Mouse (Mus musculus) neural tube, embryonic 14.5 days (tissue): ENCODE results near the gene Gm13285. TPM values are rescaled to one million over a fixed set of nuclear protein-coding genes. Genes with fewer than 3 reads are reported as not detected.
"Not testable (repeated sequence)": the region's sequence is repeated elsewhere in the genome, so short reads cannot be mapped to it uniquely, and the experiment has no call there.

Experiments
- ATAC-seq: fragments of 200-750 bp; cut with Nextera tagmentation; 2 replicates; pipeline ENCODE4 v1.8.0; 2017; ENCODE audit warnings: low read depth, mild to moderate bottlenecking, moderate TSS enrichment, moderate library complexity
- H3K27ac ChIP-seq: fragments of 300-500 bp; sonication (generic); 2 replicates; pipeline ENCODE4 v1.5.1; 2014; ENCODE audit warnings: low read depth, mild to moderate bottlenecking, control low read depth, low read length, moderate library complexity, mixed read lengths
- H3K27me3 ChIP-seq: fragments of 300-500 bp; sonication (generic); 2 replicates; pipeline ENCODE4 v1.6.1; 2014; ENCODE audit warnings: low read length; ENCODE audit not compliant: control insufficient read depth, insufficient read depth
- H3K36me3 ChIP-seq: fragments of 300-500 bp; sonication (generic); 2 replicates; pipeline ENCODE4 v1.6.1; 2014; ENCODE audit warnings: low read length, mixed read lengths; ENCODE audit not compliant: control insufficient read depth, insufficient read depth
- H3K4me1 ChIP-seq: fragments of 300-500 bp; sonication (generic); 2 replicates; pipeline ENCODE4 v1.6.1; 2014; ENCODE audit warnings: low read length; ENCODE audit not compliant: control insufficient read depth, insufficient read depth
- H3K4me2 ChIP-seq: fragments of 300-500 bp; sonication (generic); 2 replicates; pipeline ENCODE4 v1.6.1; 2014; ENCODE audit warnings: mild to moderate bottlenecking, low read depth, low read length, control low read depth
- H3K4me3 ChIP-seq: fragments of 300-500 bp; sonication (generic); 2 replicates; pipeline ENCODE4 v1.5.1; 2014; ENCODE audit warnings: low read depth, low read length, control low read depth, mixed read lengths
- H3K9ac ChIP-seq: fragments of 300-500 bp; sonication (generic); replicated peaks from 2 replicates; pipeline ENCODE4 v1.6.1; 2014; ENCODE audit warnings: low read depth, mild to moderate bottlenecking, control low read depth, low read length, mixed read lengths
- H3K9me3 ChIP-seq: fragments of 300-500 bp; sonication (generic); 2 replicates; pipeline ENCODE4 v1.6.1; 2016; ENCODE audit warnings: low read length; ENCODE audit not compliant: control insufficient read depth
- WGBS: fragments of 180-500 bp; shearing (Covaris S2); extraction: QIAGEN DNeasy Blood & Tissue Kit; methylation state at CpG from one replicate; pipeline ENCODE4 v1.1.7; 2014; 5-methylcytosine and 5-hydroxymethylcytosine counted together
- polyA plus RNA-seq: library from polyadenylated mRNA; unstranded; fragments of >200 nt; fragmentation: Nextera tagmentation; extraction: Ambion mirVana; gene quantifications from 2 replicates; pipeline ENCODE4 v1.2.1, GENCODE M21; 2014

Gene Gm13285
- polyA plus RNA-seq, 1 experiment from 2014 or later, result not detected

DNA sequence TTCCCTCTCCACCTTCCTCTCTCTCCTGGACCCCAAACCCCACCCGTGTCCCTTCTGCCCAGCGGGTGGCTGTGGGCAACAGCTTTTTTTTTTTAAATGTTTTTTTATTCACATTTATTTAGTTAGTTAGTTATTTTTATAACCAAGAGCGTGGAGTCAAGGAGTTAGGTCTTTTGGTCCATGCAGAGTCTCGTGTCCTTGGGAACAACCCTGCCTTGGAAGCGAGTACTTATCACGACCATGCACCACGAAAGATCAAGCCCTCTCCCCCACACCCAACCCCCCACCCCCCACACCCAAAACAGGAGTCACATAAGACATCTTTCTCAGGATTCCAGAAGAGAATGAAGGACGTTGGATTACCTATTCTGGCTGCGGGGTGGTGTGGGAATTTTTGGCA is 37.1 kb upstream of the Gm13285 start:
- ATAC-seq, H3K27me3 ChIP-seq, H3K4me1 ChIP-seq, H3K9ac ChIP-seq, H3K4me3 ChIP-seq, H3K4me2 ChIP-seq, H3K36me3 ChIP-seq, H3K9me3 ChIP-seq, H3K27ac ChIP-seq: not testable (repeated sequence)
- WGBS, result 58% methylated on average over 7 of the region's 9 CpGs

DNA sequence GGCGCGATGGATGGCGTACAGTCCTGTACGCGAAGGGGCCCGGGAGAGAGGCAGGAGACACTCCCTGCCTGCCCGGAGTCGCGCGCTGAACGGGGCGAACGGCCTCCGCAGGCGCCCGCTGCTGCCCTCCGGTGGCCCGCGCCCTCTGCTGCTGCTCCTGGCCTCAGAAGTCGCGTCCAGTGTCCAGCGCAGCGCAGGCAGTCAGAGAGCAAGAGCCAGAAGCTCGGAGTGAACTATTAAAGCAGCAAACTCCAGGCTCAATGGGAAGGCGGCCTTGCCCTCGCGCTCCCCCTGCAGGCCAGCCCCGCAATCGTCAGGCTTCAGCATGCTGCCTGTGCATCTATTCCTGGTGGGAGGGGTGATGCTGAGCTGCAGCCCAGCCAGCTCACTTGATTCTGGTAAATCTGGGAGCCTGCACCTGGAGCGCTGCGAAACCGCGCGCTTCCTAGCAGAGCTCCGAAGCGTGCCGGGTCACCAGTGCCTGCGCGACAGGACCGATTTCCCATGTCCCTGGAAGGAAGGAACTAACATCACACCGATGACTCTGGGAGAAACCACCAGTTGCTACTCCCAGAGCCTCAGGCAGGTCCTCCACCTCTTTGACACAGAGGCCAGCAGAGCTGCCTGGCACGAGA is 36.0 kb upstream of the Gm13285 start:
- peak overlapping the region; percentile 44 for H3K4me2 ChIP-seq

DNA sequence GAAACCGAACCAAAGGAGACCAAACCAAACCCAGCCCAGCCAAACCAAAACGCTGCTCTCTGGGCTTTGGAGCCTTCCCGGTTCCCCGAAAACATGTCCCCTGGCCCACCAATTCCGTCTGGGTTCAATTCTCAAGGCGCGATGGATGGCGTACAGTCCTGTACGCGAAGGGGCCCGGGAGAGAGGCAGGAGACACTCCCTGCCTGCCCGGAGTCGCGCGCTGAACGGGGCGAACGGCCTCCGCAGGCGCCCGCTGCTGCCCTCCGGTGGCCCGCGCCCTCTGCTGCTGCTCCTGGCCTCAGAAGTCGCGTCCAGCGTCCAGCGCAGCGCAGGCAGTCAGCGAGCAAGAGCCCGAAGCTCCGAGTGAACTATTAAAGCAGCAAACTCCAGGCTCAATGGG is 25.9 kb upstream of the Gm13285 start, which contains the start of gene Gm13290:
Gm13290 (plus strand) TSS at position 301 of the 400 bp plus-strand sequence.
- not testable (repeated sequence) for H3K27ac ChIP-seq, H3K36me3 ChIP-seq, H3K9ac ChIP-seq, H3K4me2 ChIP-seq, ATAC-seq, H3K4me1 ChIP-seq, H3K4me3 ChIP-seq, H3K27me3 ChIP-seq, H3K9me3 ChIP-seq
- WGBS, result no CpG with 5 or more reads among the region's 32 CpGs

More for the DNA sequence above, 36.0 kb upstream of the Gm13285 start:
- H3K27me3 ChIP-seq, H3K9me3 ChIP-seq, H3K9ac ChIP-seq, ATAC-seq, H3K36me3 ChIP-seq, H3K27ac ChIP-seq, H3K4me1 ChIP-seq: not testable (repeated sequence)
- 5% methylated on average over 20 of the region's 42 CpGs for WGBS
- peak overlapping the region; percentile 20; the same call in 1 of the 2 replicates for H3K4me3 ChIP-seq

DNA sequence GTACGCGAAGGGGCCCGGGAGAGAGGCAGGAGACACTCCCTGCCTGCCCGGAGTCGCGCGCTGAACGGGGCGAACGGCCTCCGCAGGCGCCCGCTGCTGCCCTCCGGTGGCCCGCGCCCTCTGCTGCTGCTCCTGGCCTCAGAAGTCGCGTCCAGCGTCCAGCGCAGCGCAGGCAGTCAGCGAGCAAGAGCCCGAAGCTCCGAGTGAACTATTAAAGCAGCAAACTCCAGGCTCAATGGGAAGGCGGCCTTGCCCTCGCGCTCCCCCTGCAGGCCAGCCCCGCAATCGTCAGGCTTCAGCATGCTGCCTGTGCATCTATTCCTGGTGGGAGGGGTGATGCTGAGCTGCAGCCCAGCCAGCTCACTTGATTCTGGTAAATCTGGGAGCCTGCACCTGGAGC is 22.8 kb upstream of the Gm13285 start, which contains the start of gene Gm13289:
Gm13289 (plus strand) TSS at position 301 of the 400 bp plus-strand sequence.
- ATAC-seq, H3K4me2 ChIP-seq, H3K27me3 ChIP-seq, H3K36me3 ChIP-seq, H3K9me3 ChIP-seq, H3K9ac ChIP-seq, H3K4me3 ChIP-seq, H3K27ac ChIP-seq, H3K4me1 ChIP-seq: not testable (repeated sequence)
- no CpG with 5 or more reads among the region's 29 CpGs for WGBS

DNA sequence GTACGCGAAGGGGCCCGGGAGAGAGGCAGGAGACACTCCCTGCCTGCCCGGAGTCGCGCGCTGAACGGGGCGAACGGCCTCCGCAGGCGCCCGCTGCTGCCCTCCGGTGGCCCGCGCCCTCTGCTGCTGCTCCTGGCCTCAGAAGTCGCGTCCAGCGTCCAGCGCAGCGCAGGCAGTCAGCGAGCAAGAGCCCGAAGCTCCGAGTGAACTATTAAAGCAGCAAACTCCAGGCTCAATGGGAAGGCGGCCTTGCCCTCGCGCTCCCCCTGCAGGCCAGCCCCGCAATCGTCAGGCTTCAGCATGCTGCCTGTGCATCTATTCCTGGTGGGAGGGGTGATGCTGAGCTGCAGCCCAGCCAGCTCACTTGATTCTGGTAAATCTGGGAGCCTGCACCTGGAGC is 19.9 kb upstream of the Gm13285 start, which contains the start of gene Gm13272:
Gm13272 (plus strand) TSS at position 301 of the 400 bp plus-strand sequence.
- H3K9ac ChIP-seq, H3K27ac ChIP-seq, H3K9me3 ChIP-seq, H3K4me2 ChIP-seq, ATAC-seq, H3K27me3 ChIP-seq, H3K4me1 ChIP-seq, H3K36me3 ChIP-seq, H3K4me3 ChIP-seq: not testable (repeated sequence)
- no CpG with 5 or more reads among the region's 29 CpGs for WGBS

DNA sequence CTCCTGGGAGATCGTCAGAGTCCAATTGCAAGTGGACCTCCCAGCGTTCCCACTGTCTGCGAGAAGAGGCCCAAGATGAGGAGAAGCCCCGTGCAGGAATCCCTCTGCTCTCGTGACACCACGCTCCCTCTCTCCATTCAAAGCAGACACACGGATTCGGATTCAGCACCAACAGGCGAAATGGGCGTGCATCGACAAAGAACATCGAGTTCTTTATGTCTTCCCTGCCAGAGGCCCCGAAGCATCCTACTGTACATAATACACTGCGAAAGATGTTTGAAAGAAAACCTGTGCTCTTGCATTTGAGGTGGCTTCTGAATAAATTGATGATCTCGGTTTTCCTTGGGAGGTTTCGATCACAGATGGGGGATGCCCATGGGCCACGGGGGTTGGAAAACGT is 19.1 kb upstream of the Gm13285 start:
- 48% methylated on average over 15 of the region's 18 CpGs for WGBS
- not testable (repeated sequence) for H3K9ac ChIP-seq, H3K4me2 ChIP-seq, H3K36me3 ChIP-seq, H3K4me1 ChIP-seq, H3K4me3 ChIP-seq, H3K9me3 ChIP-seq, ATAC-seq, H3K27ac ChIP-seq, H3K27me3 ChIP-seq

DNA sequence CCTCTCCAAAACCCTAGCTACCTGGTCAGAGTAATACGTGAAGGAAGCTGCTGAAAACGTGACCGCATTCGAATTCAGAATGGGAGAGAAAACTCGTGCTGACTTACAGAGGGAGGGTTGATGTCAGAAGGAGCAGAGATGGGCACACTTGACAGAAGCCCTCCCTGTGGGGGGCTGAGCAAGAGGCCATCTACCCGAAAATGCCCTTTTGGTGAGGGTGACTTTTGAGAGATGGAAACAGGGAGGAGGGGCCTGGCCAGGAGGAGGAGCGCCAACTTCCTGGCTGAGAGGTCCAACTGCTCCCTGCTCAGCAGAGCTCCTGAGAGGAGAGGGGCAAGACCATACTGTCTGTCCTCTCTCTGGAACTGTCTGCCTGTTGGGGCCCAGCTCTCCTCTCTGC is 17.6 kb upstream of the Gm13285 start, which contains the start of gene Ifnz:
Ifnz (plus strand) TSS at position 301 of the 400 bp plus-strand sequence.
- not testable (repeated sequence) for H3K4me3 ChIP-seq, H3K27ac ChIP-seq, H3K27me3 ChIP-seq, H3K9ac ChIP-seq, ATAC-seq, H3K36me3 ChIP-seq, H3K9me3 ChIP-seq, H3K4me1 ChIP-seq, H3K4me2 ChIP-seq
- WGBS, result 9% methylated on average over 1 of the region's 7 CpGs

DNA sequence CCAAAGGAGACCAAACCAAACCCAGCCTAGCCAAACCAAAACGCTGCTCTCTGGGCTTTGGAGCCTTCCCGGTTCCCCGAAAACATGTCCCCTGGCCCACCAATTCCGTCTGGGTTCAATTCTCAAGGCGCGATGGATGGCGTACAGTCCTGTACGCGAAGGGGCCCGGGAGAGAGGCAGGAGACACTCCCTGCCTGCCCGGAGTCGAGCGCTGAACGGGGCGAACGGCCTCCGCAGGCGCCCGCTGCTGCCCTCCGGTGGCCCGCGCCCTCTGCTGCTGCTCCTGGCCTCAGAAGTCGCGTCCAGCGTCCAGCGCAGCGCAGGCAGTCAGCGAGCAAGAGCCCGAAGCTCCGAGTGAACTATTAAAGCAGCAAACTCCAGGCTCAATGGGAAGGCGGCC is 17.1 kb upstream of the Gm13285 start:
- not testable (repeated sequence) for ATAC-seq, H3K9ac ChIP-seq, H3K4me1 ChIP-seq, H3K4me3 ChIP-seq, H3K36me3 ChIP-seq, H3K27ac ChIP-seq, H3K9me3 ChIP-seq, H3K27me3 ChIP-seq, H3K4me2 ChIP-seq
- 0% methylated on average over 4 of the region's 31 CpGs for WGBS

DNA sequence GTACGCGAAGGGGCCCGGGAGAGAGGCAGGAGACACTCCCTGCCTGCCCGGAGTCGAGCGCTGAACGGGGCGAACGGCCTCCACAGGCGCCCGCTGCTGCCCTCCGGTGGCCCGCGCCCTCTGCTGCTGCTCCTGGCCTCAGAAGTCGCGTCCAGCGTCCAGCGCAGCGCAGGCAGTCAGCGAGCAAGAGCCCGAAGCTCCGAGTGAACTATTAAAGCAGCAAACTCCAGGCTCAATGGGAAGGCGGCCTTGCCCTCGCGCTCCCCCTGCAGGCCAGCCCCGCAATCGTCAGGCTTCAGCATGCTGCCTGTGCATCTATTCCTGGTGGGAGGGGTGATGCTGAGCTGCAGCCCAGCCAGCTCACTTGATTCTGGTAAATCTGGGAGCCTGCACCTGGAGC is 14.1 kb upstream of the Gm13285 start, which contains the start of gene Gm13276:
Gm13276 (plus strand) TSS at position 301 of the 400 bp plus-strand sequence.
- H3K4me2 ChIP-seq, ATAC-seq, H3K27me3 ChIP-seq, H3K27ac ChIP-seq, H3K9me3 ChIP-seq, H3K9ac ChIP-seq, H3K36me3 ChIP-seq, H3K4me3 ChIP-seq, H3K4me1 ChIP-seq: not testable (repeated sequence)
- WGBS, result no CpG with 5 or more reads among the region's 27 CpGs
